In genomic region chr3:36840650-36841555, GRCm38 (mm10) we compare ENCODE assay signal across 7 mouse cellular contexts. TPM values are rescaled to one million over a fixed set of nuclear protein-coding genes. Genes with fewer than 3 reads are reported as not detected.
DNase-seq lines count a peak whose midpoint lies in the region; ATAC-seq and TF ChIP-seq lines count a peak whose summit lies in the region.

No protein-coding gene starts in this region.

- H3K4me1 ChIP-seq in cortical plate, adult 2 months (ENCODE audit: control insufficient read depth, insufficient read depth, low read length): no peaks in the 10 kb centered on the region
- H3K4me1 ChIP-seq in intestine, embryonic 15.5 days (replicated peaks): no peaks in the 10 kb centered on the region

- no peaks in the 10 kb centered on the region for H3K9me3 ChIP-seq in intestine, embryonic 15.5 days

- peak; percentile 74 for TF ChIP-seq CTCF in cortical plate, adult 2 months (IDR thresholded peaks at IDR 0.05; ENCODE audit: extremely low read depth, insufficient read depth, low read length)

- WGBS in intestine, embryonic 15.5 days: 21% methylated on average over 12 of the region's 12 CpGs

- peak; percentile 99 for ATAC-seq in granulocyte monocyte progenitor cell, adult 5-6 weeks (replicated peaks; ENCODE audit: poor library complexity, severe bottlenecking)
- ATAC-seq in intestine, embryonic 15.5 days: peak; percentile 84

- H3K4me3 ChIP-seq in cortical plate, adult 2 months (ENCODE audit: insufficient read depth, low read length): no peak overlapping the region
- H3K4me3 ChIP-seq in intestine, embryonic 15.5 days (replicated peaks): no peak overlapping the region

- no peaks in the 10 kb centered on the region for H3K27me3 ChIP-seq in intestine, embryonic 15.5 days (replicated peaks)

- H3K36me3 ChIP-seq in intestine, embryonic 15.5 days: no peaks in the 10 kb centered on the region

- peak; percentile 58 to 84 for DNase-seq in adrenal gland, adult (ENCODE audit: inconsistent age in 2 of 2, low spot score in 1 of 2)
- DNase-seq in left cerebral cortex, postnatal 25 days (ENCODE audit: low spot score in 2 of 2): peak; percentile 57 to 58
- peak; percentile 78 for DNase-seq in mesoderm, embryonic 11.5 days (ENCODE audit: low read depth, low spot score)
- peak; percentile 36 for DNase-seq in right cerebral cortex, postnatal 25 days

- no peak overlapping the region for H3K9ac ChIP-seq in intestine, embryonic 15.5 days

- 0 out of 2 replicates have a peak overlapping the region, but pooled peaks have one; percentile 2 for H3K4me2 ChIP-seq in intestine, embryonic 15.5 days (replicated peaks)

- intact Hi-C loops in left cerebral cortex, postnatal 25 days (cut with DNase I): loop anchor here (5.0 kb wide), 1 partner anchor 154 kb away; no protein-coding TSS in a partner anchor

- no peak for TF ChIP-seq POLR2A in cortical plate, adult 2 months (IDR thresholded peaks at IDR 0.05; ENCODE audit: extremely low read depth, insufficient read depth, low read length)

- no peak overlapping the region for H3K27ac ChIP-seq in cortical plate, adult 2 months (ENCODE audit: insufficient read depth, low read length)
- H3K27ac ChIP-seq in intestine, embryonic 15.5 days: no peak overlapping the region

RNA-seq across cellular contexts. Expression of gene 4932438A13Rik, which starts 22.0 kb away (rescaled TPM):
- 48.3 and 50.5 TPM in 2 replicates for polyA plus RNA-seq in cortical plate, adult 2 months (2012; rRNA removed)
- total RNA-seq in granulocyte monocyte progenitor cell, adult 5-6 weeks (2014; fragmentation: Nextera tagmentation): 73.5 and 74.2 TPM in 2 replicates
- 38.2 and 43.3 TPM in 2 replicates for total RNA-seq in granulocyte monocyte progenitor cell, adult 5-6 weeks (2017)
- polyA plus RNA-seq in intestine, embryonic 15.5 days (2015; fragmentation: Nextera tagmentation; extraction: Ambion mirVana): 36.4 and 38.4 TPM in 2 replicates
- total RNA-seq in left cerebral cortex, postnatal 25 days (2021): 100 to 1,000 TPM; 112 to 122 TPM
